Mouse (Mus musculus): ENCODE data around the gene Gm13279. TPM values are rescaled to one million over a fixed set of nuclear protein-coding genes. Genes with fewer than 3 reads are reported as not detected.
"Not testable (repeated sequence)": the region's sequence is repeated elsewhere in the genome, so short reads cannot be mapped to it uniquely, and the experiment has no call there.

Gene Gm13279
- polyA plus RNA-seq, 1 experiment from 2014 or later = not detected

- not testable (repeated sequence) for H3K27me3 ChIP-seq; H3K27ac ChIP-seq; H3K9me3 ChIP-seq (replicated peaks); ATAC-seq; H3K36me3 ChIP-seq (ENCODE audit: poor library complexity, severe bottlenecking); H3K4me3 ChIP-seq; H3K4me1 ChIP-seq; H3K4me2 ChIP-seq; H3K9ac ChIP-seq
- no CpG with 5 or more reads among the region's 29 CpGs for WGBS
Observed at GRCm38 (mm10) chr4:88776622-88777021, 20.6 kb upstream of the Gm13279 start, which contains the start of gene Gm13289. TSS of gene Gm13289 (plus strand) at chr4:88776922.

DNA sequence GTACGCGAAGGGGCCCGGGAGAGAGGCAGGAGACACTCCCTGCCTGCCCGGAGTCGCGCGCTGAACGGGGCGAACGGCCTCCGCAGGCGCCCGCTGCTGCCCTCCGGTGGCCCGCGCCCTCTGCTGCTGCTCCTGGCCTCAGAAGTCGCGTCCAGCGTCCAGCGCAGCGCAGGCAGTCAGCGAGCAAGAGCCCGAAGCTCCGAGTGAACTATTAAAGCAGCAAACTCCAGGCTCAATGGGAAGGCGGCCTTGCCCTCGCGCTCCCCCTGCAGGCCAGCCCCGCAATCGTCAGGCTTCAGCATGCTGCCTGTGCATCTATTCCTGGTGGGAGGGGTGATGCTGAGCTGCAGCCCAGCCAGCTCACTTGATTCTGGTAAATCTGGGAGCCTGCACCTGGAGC, 17.6 kb upstream of the Gm13279 start, which contains the start of gene Gm13272:
Gene Gm13272, plus strand, starts transcription at position 301 of the 400 bp plus-strand sequence.
- WGBS = no CpG with 5 or more reads among the region's 29 CpGs
- not testable (repeated sequence) for H3K4me2 ChIP-seq

DNA sequence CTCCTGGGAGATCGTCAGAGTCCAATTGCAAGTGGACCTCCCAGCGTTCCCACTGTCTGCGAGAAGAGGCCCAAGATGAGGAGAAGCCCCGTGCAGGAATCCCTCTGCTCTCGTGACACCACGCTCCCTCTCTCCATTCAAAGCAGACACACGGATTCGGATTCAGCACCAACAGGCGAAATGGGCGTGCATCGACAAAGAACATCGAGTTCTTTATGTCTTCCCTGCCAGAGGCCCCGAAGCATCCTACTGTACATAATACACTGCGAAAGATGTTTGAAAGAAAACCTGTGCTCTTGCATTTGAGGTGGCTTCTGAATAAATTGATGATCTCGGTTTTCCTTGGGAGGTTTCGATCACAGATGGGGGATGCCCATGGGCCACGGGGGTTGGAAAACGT, 16.9 kb upstream of the Gm13279 start:
- H3K4me3 ChIP-seq; H3K9ac ChIP-seq; H3K9me3 ChIP-seq (replicated peaks); H3K4me1 ChIP-seq; H3K27me3 ChIP-seq; H3K4me2 ChIP-seq; H3K36me3 ChIP-seq (ENCODE audit: poor library complexity, severe bottlenecking); H3K27ac ChIP-seq; ATAC-seq: not testable (repeated sequence)
- WGBS = 51% methylated on average over 15 of the region's 18 CpGs

More for the DNA sequence above, 17.6 kb upstream of the Gm13279 start, which contains the start of gene Gm13272:
- not testable (repeated sequence) for H3K4me1 ChIP-seq; ATAC-seq; H3K27ac ChIP-seq; H3K9ac ChIP-seq; H3K36me3 ChIP-seq (ENCODE audit: poor library complexity, severe bottlenecking); H3K9me3 ChIP-seq (replicated peaks); H3K27me3 ChIP-seq; H3K4me3 ChIP-seq

- H3K4me3 ChIP-seq; H3K9me3 ChIP-seq (replicated peaks); H3K27me3 ChIP-seq; H3K36me3 ChIP-seq (ENCODE audit: poor library complexity, severe bottlenecking); H3K27ac ChIP-seq; H3K9ac ChIP-seq; ATAC-seq; H3K4me1 ChIP-seq: not testable (repeated sequence)
- 26% methylated on average over 5 of the region's 7 CpGs for whole genome bisulfite sequencing
- H3K4me2 ChIP-seq = peak within 1 kb of the TSS; percentile 46
Observed at GRCm38 (mm10) chr4:88781831-88782230, 15.4 kb upstream of the Gm13279 start, which contains the start of gene Ifnz. TSS of gene Ifnz (plus strand) at chr4:88782131.

- WGBS = 0% methylated on average over 5 of the region's 31 CpGs
- H3K4me1 ChIP-seq; H3K4me3 ChIP-seq; H3K9me3 ChIP-seq (replicated peaks); H3K9ac ChIP-seq; H3K36me3 ChIP-seq (ENCODE audit: poor library complexity, severe bottlenecking); ATAC-seq; H3K27ac ChIP-seq; H3K27me3 ChIP-seq: not testable (repeated sequence)
- peak overlapping the region; percentile 46 for H3K4me2 ChIP-seq
Observed at GRCm38 (mm10) chr4:88782335-88782734, 14.9 kb upstream of the Gm13279 start.

DNA sequence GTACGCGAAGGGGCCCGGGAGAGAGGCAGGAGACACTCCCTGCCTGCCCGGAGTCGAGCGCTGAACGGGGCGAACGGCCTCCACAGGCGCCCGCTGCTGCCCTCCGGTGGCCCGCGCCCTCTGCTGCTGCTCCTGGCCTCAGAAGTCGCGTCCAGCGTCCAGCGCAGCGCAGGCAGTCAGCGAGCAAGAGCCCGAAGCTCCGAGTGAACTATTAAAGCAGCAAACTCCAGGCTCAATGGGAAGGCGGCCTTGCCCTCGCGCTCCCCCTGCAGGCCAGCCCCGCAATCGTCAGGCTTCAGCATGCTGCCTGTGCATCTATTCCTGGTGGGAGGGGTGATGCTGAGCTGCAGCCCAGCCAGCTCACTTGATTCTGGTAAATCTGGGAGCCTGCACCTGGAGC, 11.8 kb upstream of the Gm13279 start, which contains the start of gene Gm13276:
Gene Gm13276, plus strand, starts transcription at position 301 of the 400 bp plus-strand sequence.
- H3K36me3 ChIP-seq (ENCODE audit: poor library complexity, severe bottlenecking); ATAC-seq; H3K4me1 ChIP-seq; H3K4me3 ChIP-seq; H3K9ac ChIP-seq; H3K4me2 ChIP-seq; H3K27me3 ChIP-seq; H3K9me3 ChIP-seq (replicated peaks); H3K27ac ChIP-seq: not testable (repeated sequence)
- WGBS = no CpG with 5 or more reads among the region's 27 CpGs

GRCm38 (mm10) chr4:88788402-88788801, 8.8 kb upstream of the Gm13279 start, which contains the start of gene Gm13277:
TSS of gene Gm13277 (plus strand) at chr4:88788632.
- not testable (repeated sequence) for H3K9ac ChIP-seq; H3K4me1 ChIP-seq; ATAC-seq; H3K4me2 ChIP-seq; H3K4me3 ChIP-seq; H3K27ac ChIP-seq; H3K9me3 ChIP-seq (replicated peaks); H3K36me3 ChIP-seq (ENCODE audit: poor library complexity, severe bottlenecking); H3K27me3 ChIP-seq
- WGBS = 0% methylated on average over 3 of the region's 28 CpGs

DNA sequence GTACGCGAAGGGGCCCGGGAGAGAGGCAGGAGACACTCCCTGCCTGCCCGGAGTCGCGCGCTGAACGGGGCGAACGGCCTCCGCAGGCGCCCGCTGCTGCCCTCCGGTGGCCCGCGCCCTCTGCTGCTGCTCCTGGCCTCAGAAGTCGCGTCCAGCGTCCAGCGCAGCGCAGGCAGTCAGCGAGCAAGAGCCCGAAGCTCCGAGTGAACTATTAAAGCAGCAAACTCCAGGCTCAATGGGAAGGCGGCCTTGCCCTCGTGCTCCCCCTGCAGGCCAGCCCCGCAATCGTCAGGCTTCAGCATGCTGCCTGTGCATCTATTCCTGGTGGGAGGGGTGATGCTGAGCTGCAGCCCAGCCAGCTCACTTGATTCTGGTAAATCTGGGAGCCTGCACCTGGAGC, 5.9 kb upstream of the Gm13279 start, which contains the start of gene Gm13278:
Gene Gm13278, plus strand, starts transcription at position 301 of the 400 bp plus-strand sequence.
- H3K9me3 ChIP-seq (replicated peaks); H3K36me3 ChIP-seq (ENCODE audit: poor library complexity, severe bottlenecking); H3K4me3 ChIP-seq; H3K27me3 ChIP-seq; H3K9ac ChIP-seq; H3K4me2 ChIP-seq; ATAC-seq; H3K27ac ChIP-seq; H3K4me1 ChIP-seq: not testable (repeated sequence)
- WGBS = no CpG with 5 or more reads among the region's 28 CpGs

DNA sequence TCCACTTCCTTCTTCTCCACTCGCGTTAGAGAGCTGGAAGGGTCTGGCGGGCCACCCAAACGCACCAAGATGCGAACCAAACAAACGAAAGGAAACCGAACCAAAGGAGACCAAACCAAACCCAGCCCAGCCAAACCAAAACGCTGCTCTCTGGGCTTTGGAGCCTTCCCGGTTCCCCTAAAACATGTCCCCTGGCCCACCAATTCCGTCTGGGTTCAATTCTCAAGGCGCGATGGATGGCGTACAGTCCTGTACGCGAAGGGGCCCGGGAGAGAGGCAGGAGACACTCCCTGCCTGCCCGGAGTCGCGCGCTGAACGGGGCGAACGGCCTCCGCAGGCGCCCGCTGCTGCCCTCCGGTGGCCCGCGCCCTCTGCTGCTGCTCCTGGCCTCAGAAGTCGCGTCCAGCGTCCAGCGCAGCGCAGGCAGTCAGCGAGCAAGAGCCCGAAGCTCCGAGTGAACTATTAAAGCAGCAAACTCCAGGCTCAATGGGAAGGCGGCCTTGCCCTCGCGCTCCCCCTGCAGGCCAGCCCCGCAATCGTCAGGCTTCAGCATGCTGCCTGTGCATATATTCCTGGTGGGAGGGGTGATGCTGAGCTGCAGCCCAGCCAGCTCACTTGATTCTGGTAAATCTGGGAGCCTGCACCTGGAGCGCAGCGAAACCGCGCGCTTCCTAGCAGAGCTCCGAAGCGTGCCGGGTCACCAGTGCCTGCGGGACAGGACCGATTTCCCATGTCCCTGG, 3.1 kb upstream of the Gm13279 start, which contains the start of gene Gm13275:
Gene Gm13275, plus strand, starts transcription at position 552 of the 740 bp plus-strand sequence.
- not testable (repeated sequence) for H3K27me3 ChIP-seq; ATAC-seq; H3K4me1 ChIP-seq; H3K9ac ChIP-seq; H3K9me3 ChIP-seq (replicated peaks); H3K36me3 ChIP-seq (ENCODE audit: poor library complexity, severe bottlenecking); H3K4me2 ChIP-seq; H3K27ac ChIP-seq; H3K4me3 ChIP-seq
- WGBS = 0% methylated on average over 13 of the region's 52 CpGs

GRCm38 (mm10) chr4:88799365-88799764, 2.2 kb downstream of the Gm13279 start, which contains the start of gene Gm13285:
TSS of gene Gm13285 (plus strand) at chr4:88799665.
- WGBS = 18% methylated on average over 6 of the region's 7 CpGs
- not testable (repeated sequence) for H3K36me3 ChIP-seq (ENCODE audit: poor library complexity, severe bottlenecking); H3K4me2 ChIP-seq; ATAC-seq; H3K4me1 ChIP-seq; H3K9ac ChIP-seq; H3K27ac ChIP-seq; H3K9me3 ChIP-seq (replicated peaks); H3K4me3 ChIP-seq; H3K27me3 ChIP-seq

GRCm38 (mm10) chr4:88802954-88803353, 5.8 kb downstream of the Gm13279 start, which contains the start of gene Gm13287:
TSS of gene Gm13287 (plus strand) at chr4:88803254.
- not testable (repeated sequence) for H3K4me1 ChIP-seq; ATAC-seq; H3K27me3 ChIP-seq; H3K9ac ChIP-seq; H3K4me2 ChIP-seq; H3K27ac ChIP-seq; H3K9me3 ChIP-seq (replicated peaks); H3K36me3 ChIP-seq (ENCODE audit: poor library complexity, severe bottlenecking); H3K4me3 ChIP-seq
- no CpG with 5 or more reads among the region's 29 CpGs for WGBS

DNA sequence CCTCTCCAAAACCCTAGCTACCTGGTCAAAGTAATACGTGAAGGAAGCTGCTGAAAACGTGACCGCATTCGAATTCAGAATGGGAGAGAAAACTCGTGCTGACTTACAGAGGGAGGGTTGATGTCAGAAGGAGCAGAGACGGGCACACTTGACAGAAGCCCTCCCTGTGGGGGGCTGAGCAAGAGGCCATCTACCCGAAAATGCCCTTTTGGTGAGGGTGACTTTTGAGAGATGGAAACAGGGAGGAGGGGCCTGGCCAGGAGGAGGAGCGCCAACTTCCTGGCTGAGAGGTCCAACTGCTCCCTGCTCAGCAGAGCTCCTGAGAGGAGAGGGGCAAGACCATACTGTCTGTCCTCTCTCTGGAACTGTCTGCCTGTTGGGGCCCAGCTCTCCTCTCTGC, 8.0 kb downstream of the Gm13279 start, which contains the start of gene Gm13288:
Gene Gm13288, plus strand, starts transcription at position 301 of the 400 bp plus-strand sequence.
- H3K9me3 ChIP-seq (replicated peaks); ATAC-seq; H3K4me1 ChIP-seq; H3K9ac ChIP-seq; H3K27me3 ChIP-seq; H3K36me3 ChIP-seq (ENCODE audit: poor library complexity, severe bottlenecking); H3K27ac ChIP-seq: not testable (repeated sequence)
- H3K4me3 ChIP-seq = peak within 1 kb of the TSS; percentile 27
- no CpG with 5 or more reads among the region's 8 CpGs for WGBS
- peak within 1 kb of the TSS; percentile 50 for H3K4me2 ChIP-seq

Data from forebrain, embryonic 13.5 days (tissue).